In genomic region chr1:92956571-92957335, GRCm38 (mm10) we compare ENCODE assay signal across 8 mouse cellular contexts. TPM values are rescaled to one million over a fixed set of nuclear protein-coding genes. Genes with fewer than 3 reads are reported as not detected.
A peak's percentile ranks its signal among the peaks of the same experiment; 100 is the strongest.
DNase-seq lines count a peak whose midpoint lies in the region; ATAC-seq and TF ChIP-seq lines count a peak whose summit lies in the region.
"Not testable (repeated sequence)": the region's sequence is repeated elsewhere in the genome, so short reads cannot be mapped to it uniquely, and the experiment has no call there.

No protein-coding gene starts in this region.

- H3K9me3 ChIP-seq in CH12.LX (replicated peaks; ENCODE audit: low read length); hindbrain, embryonic 10.5 days; liver, embryonic 14.5 days (ENCODE audit: control insufficient read depth, low read length); neural tube, embryonic 12.5 days; stomach, postnatal 0 days (ENCODE audit: control insufficient read depth, low read length): not testable (repeated sequence)

- not testable (repeated sequence) for H3K36me3 ChIP-seq in CH12.LX (replicated peaks in 1 of 2; ENCODE audit: control insufficient read depth in 1 of 2, insufficient read depth in 1 of 2, low read length in 1 of 2); hindbrain, embryonic 10.5 days; liver, embryonic 14.5 days (replicated peaks; ENCODE audit: control insufficient read depth, insufficient read depth, low read depth); neural tube, embryonic 12.5 days; stomach, postnatal 0 days (ENCODE audit: control insufficient read depth, insufficient read depth, low read length)

- not testable (repeated sequence) for H3K27me3 ChIP-seq in CH12.LX (replicated peaks); hindbrain, embryonic 10.5 days (ENCODE audit: insufficient read depth, poor library complexity, severe bottlenecking); liver, embryonic 14.5 days (ENCODE audit: control insufficient read depth, insufficient read depth, low read length); neural tube, embryonic 12.5 days (replicated peaks); stomach, postnatal 0 days (ENCODE audit: control insufficient read depth, insufficient read depth, low read length)

- dilution Hi-C loops in CH12.LX (cut with MboI; ENCODE audit: extremely low pct_ligation_motif_present, extremely low pct_unique_long_range_greater_than_20kb, low sequenced_read_pairs) = not testable (repeated sequence)

- TF ChIP-seq RAD21 in CH12.LX (IDR thresholded peaks at IDR 0.05; ENCODE audit: low read depth, low read length) = peak; percentile 46

- H3K9ac ChIP-seq in CH12.LX (ENCODE audit: insufficient read depth, low read depth); liver, embryonic 14.5 days (replicated peaks); neural tube, embryonic 12.5 days; stomach, postnatal 0 days (ENCODE audit: low read length): not testable (repeated sequence)

- in situ Hi-C loops in CH12.LX (cut with MboI; ENCODE audit: low pct_ligation_motif_present, low pct_unique_long_range_greater_than_20kb, low sequenced_read_pairs) = loop anchor here (5.0 kb wide), 1 partner anchor 56 kb away; no protein-coding TSS in a partner anchor

- peak overlapping the region; percentile 55 for H3K4me2 ChIP-seq in CH12.LX (ENCODE audit: insufficient read depth, low read depth, poor library complexity, severe bottlenecking)
- H3K4me2 ChIP-seq in liver, embryonic 14.5 days (ENCODE audit: low read depth) = peak overlapping the region; percentile 41
- peak overlapping the region; percentile 35 for H3K4me2 ChIP-seq in neural tube, embryonic 12.5 days (replicated peaks)
- peak overlapping the region; percentile 29 for H3K4me2 ChIP-seq in stomach, postnatal 0 days (replicated peaks; ENCODE audit: low read depth)

- H3K79me2 ChIP-seq in CH12.LX (replicated peaks; ENCODE audit: control insufficient read depth, extremely low read depth, insufficient read depth, poor library complexity, severe bottlenecking) = not testable (repeated sequence)

- H3K4me1 ChIP-seq in CH12.LX (ENCODE audit: control insufficient read depth in 1 of 2, insufficient read depth in 2 of 2) = peaks cover 7 to 22% of the 10 kb centered on the region in 2 experiments
- not testable (repeated sequence) for H3K4me1 ChIP-seq in hindbrain, embryonic 10.5 days (replicated peaks); liver, embryonic 14.5 days (replicated peaks; ENCODE audit: control insufficient read depth in 2 of 2, insufficient read depth in 2 of 2, low read length in 1 of 2); neural tube, embryonic 12.5 days; stomach, postnatal 0 days (replicated peaks; ENCODE audit: control insufficient read depth, insufficient read depth)

- H3K27ac ChIP-seq in CH12.LX (ENCODE audit: insufficient read depth, low read depth); liver, embryonic 14.5 days; neural tube, embryonic 12.5 days; stomach, postnatal 0 days (replicated peaks): not testable (repeated sequence)
- H3K27ac ChIP-seq in hindbrain, embryonic 10.5 days = 0 out of 2 replicates have a peak overlapping the region, but pooled peaks have one; percentile 5

- DNase-seq in CH12.LX (ENCODE audit: extremely low read depth); hindbrain, embryonic 10.5 days (ENCODE audit: low spot score); liver, embryonic 14.5 days (ENCODE audit: low read depth in 3 of 3, low spot score in 3 of 3); stomach, postnatal 0 days (ENCODE audit: low spot score): not testable (repeated sequence)
- peak; percentile 67 for DNase-seq in cerebellum, adult 8-10 months
- DNase-seq in frontal cortex, postnatal 14 days (ENCODE audit: low spot score in 2 of 2) = peak; percentile 60 to 75
- peak; percentile 50 to 86 for DNase-seq in layer of hippocampus, adult 18-20 months (ENCODE audit: low spot score in 2 of 2)

- TF ChIP-seq CTCF in CH12.LX (conservative IDR thresholded peaks at IDR 0.05 in 1 of 2, IDR thresholded peaks at IDR 0.05 in 1 of 2; ENCODE audit: low read depth in 2 of 2, low read length in 2 of 2) = peak; percentile 17 to 61; a peak in 3 of 4 replicates
- TF ChIP-seq CTCF in liver, embryonic 14.5 days (IDR thresholded peaks at IDR 0.05; ENCODE audit: low read depth) = peak; percentile 76
- TF ChIP-seq CTCF in stomach, postnatal 0 days (IDR thresholded peaks at IDR 0.05; ENCODE audit: low read depth) = peak; percentile 73

- TF ChIP-seq POLR2A in CH12.LX (IDR thresholded peaks at IDR 0.05; ENCODE audit: low read depth, low read length) = not testable (repeated sequence)

- WGBS in hindbrain, embryonic 10.5 days = 11% methylated on average over 11 of the region's 11 CpGs
- 3% methylated on average over 11 of the region's 11 CpGs for WGBS in liver, embryonic 14.5 days (ENCODE audit: insufficient replicate concordance)
- 11% methylated on average over 11 of the region's 11 CpGs for WGBS in neural tube, embryonic 12.5 days
- 3% methylated on average over 11 of the region's 11 CpGs for WGBS in stomach, postnatal 0 days

- ATAC-seq in liver, embryonic 14.5 days (ENCODE audit: insufficient read depth) = peak; percentile 50; the same call in 1 of the 2 replicates
- not testable (repeated sequence) for ATAC-seq in neural tube, embryonic 12.5 days (ENCODE audit: low FRiP score, low read depth); stomach, postnatal 0 days (ENCODE audit: low FRiP score, low TSS enrichment)

- not testable (repeated sequence) for TF ChIP-seq EP300 in CH12.LX (IDR thresholded peaks at IDR 0.05; ENCODE audit: low read length); liver, embryonic 14.5 days (IDR thresholded peaks at IDR 0.05; ENCODE audit: low read depth); stomach, postnatal 0 days (optimal IDR thresholded peaks at IDR 0.05)

- H3K4me3 ChIP-seq in CH12.LX (replicated peaks in 1 of 3; ENCODE audit: low read depth in 2 of 3, low read length in 2 of 3, poor library complexity in 1 of 3); neural tube, embryonic 12.5 days; stomach, postnatal 0 days (ENCODE audit: low read depth, low read length): not testable (repeated sequence)
- H3K4me3 ChIP-seq in hindbrain, embryonic 10.5 days = peak overlapping the region; percentile 35
- peak overlapping the region in 1 of 2 experiments; percentile 16; a peak in 2 of 4 replicates for H3K4me3 ChIP-seq in liver, embryonic 14.5 days (ENCODE audit: insufficient read depth in 1 of 2, low read depth in 2 of 2, low read length in 2 of 2)

RNA-seq across cellular contexts. Expression of gene Gpr35, which starts 6.1 kb away (rescaled TPM):
- total RNA-seq in CH12.LX (2012; rRNA removed) = 0.21 and 0.42 TPM in 2 replicates
- total RNA-seq in CH12.LX (2014; rRNA removed) = 0.43 and 0.44 TPM in 2 replicates
- polyA plus RNA-seq in CH12.LX (2012; ENCODE audit: insufficient read length, low read depth) = 1.7 and 2.0 TPM in 2 replicates
- polyA plus RNA-seq in hindbrain, embryonic 10.5 days (2016; fragmentation: Nextera tagmentation; extraction: Ambion mirVana) = 0.05 and 0.51 TPM in 2 replicates
- total RNA-seq in layer of hippocampus, adult 18-20 months (2021) = under 1 TPM; 0.52 to 0.71 TPM
- polyA plus RNA-seq in liver, embryonic 14.5 days (2012; rRNA removed) = 0.40 and 0.48 TPM in 2 replicates
- 0.57 and 0.76 TPM in 2 replicates for polyA plus RNA-seq in liver, embryonic 14.5 days (2014; fragmentation: Nextera tagmentation; extraction: Ambion mirVana)
- 0.38 TPM in 2 replicates for polyA plus RNA-seq in neural tube, embryonic 12.5 days (2016; fragmentation: Nextera tagmentation; extraction: Ambion mirVana)
- 3.7 and 4.1 TPM in 2 replicates for polyA plus RNA-seq in stomach, postnatal 0 days (2015; fragmentation: Nextera tagmentation; extraction: Ambion mirVana)

RNA-seq across cellular contexts. Expression of gene Capn10, which starts 22.6 kb away (rescaled TPM):
- total RNA-seq in CH12.LX (2012; rRNA removed) (13.2 and 15.9 TPM in 2 replicates), CH12.LX (2014; rRNA removed) (12.9 and 16.1 TPM in 2 replicates)
- 11.6 and 11.9 TPM in 2 replicates for polyA plus RNA-seq in CH12.LX (2012; ENCODE audit: insufficient read length, low read depth)
- 44.6 and 53.0 TPM in 2 replicates for polyA plus RNA-seq in hindbrain, embryonic 10.5 days (2016; fragmentation: Nextera tagmentation; extraction: Ambion mirVana)
- 10 to 100 TPM; 42.4 to 43.2 TPM for total RNA-seq in layer of hippocampus, adult 18-20 months (2021)
- polyA plus RNA-seq in liver, embryonic 14.5 days (2012; rRNA removed) = 7.4 and 8.8 TPM in 2 replicates
- 8.1 and 9.1 TPM in 2 replicates for polyA plus RNA-seq in liver, embryonic 14.5 days (2014; fragmentation: Nextera tagmentation; extraction: Ambion mirVana)
- 54.8 and 60.0 TPM in 2 replicates for polyA plus RNA-seq in neural tube, embryonic 12.5 days (2016; fragmentation: Nextera tagmentation; extraction: Ambion mirVana)
- polyA plus RNA-seq in stomach, postnatal 0 days (2015; fragmentation: Nextera tagmentation; extraction: Ambion mirVana) = 21.2 and 23.3 TPM in 2 replicates

RNA-seq across cellular contexts. Expression of gene Rnpepl1, which starts 46.2 kb away (rescaled TPM):
- total RNA-seq in CH12.LX (2012; rRNA removed) (13.8 and 14.6 TPM in 2 replicates), CH12.LX (2014; rRNA removed) (4.5 and 5.1 TPM in 2 replicates)
- polyA plus RNA-seq in CH12.LX (2012; ENCODE audit: insufficient read length, low read depth) = 12.7 and 20.2 TPM in 2 replicates
- 27.3 and 27.5 TPM in 2 replicates for polyA plus RNA-seq in hindbrain, embryonic 10.5 days (2016; fragmentation: Nextera tagmentation; extraction: Ambion mirVana)
- 10 to 100 TPM; 32.5 to 33.6 TPM for total RNA-seq in layer of hippocampus, adult 18-20 months (2021)
- 10.7 and 15.3 TPM in 2 replicates for polyA plus RNA-seq in liver, embryonic 14.5 days (2012; rRNA removed)
- 8.7 and 10.7 TPM in 2 replicates for polyA plus RNA-seq in liver, embryonic 14.5 days (2014; fragmentation: Nextera tagmentation; extraction: Ambion mirVana)
- 37.5 and 40.3 TPM in 2 replicates for polyA plus RNA-seq in neural tube, embryonic 12.5 days (2016; fragmentation: Nextera tagmentation; extraction: Ambion mirVana)
- polyA plus RNA-seq in stomach, postnatal 0 days (2015; fragmentation: Nextera tagmentation; extraction: Ambion mirVana) = 36.7 and 42.7 TPM in 2 replicates

RNA-seq across cellular contexts. Expression of gene Aqp12, which starts 49.4 kb away (rescaled TPM):
- total RNA-seq in CH12.LX (2012; rRNA removed) (not detected in 2 replicates), CH12.LX (2014; rRNA removed) (not detected in 2 replicates)
- polyA plus RNA-seq in CH12.LX (2012; ENCODE audit: insufficient read length, low read depth) = not detected in 2 replicates
- not detected in 2 replicates for polyA plus RNA-seq in hindbrain, embryonic 10.5 days (2016; fragmentation: Nextera tagmentation; extraction: Ambion mirVana)
- total RNA-seq in layer of hippocampus, adult 18-20 months (2021) = not detected
- not detected in 2 replicates for polyA plus RNA-seq in liver, embryonic 14.5 days (2012; rRNA removed)
- polyA plus RNA-seq in liver, embryonic 14.5 days (2014; fragmentation: Nextera tagmentation; extraction: Ambion mirVana) = not detected in 2 replicates
- not detected in 2 replicates for polyA plus RNA-seq in neural tube, embryonic 12.5 days (2016; fragmentation: Nextera tagmentation; extraction: Ambion mirVana)
- 0.12 TPM in 1 of 2 replicates, not detected in the other for polyA plus RNA-seq in stomach, postnatal 0 days (2015; fragmentation: Nextera tagmentation; extraction: Ambion mirVana)

RNA-seq across cellular contexts. Expression of gene Dusp28, which starts 50.0 kb away (rescaled TPM):
- total RNA-seq in CH12.LX (2012; rRNA removed) = 3.4 and 3.6 TPM in 2 replicates
- 3.2 and 4.6 TPM in 2 replicates for total RNA-seq in CH12.LX (2014; rRNA removed)
- 2.6 and 3.6 TPM in 2 replicates for polyA plus RNA-seq in CH12.LX (2012; ENCODE audit: insufficient read length, low read depth)
- 10.8 and 11.1 TPM in 2 replicates for polyA plus RNA-seq in hindbrain, embryonic 10.5 days (2016; fragmentation: Nextera tagmentation; extraction: Ambion mirVana)
- total RNA-seq in layer of hippocampus, adult 18-20 months (2021) = 10 to 100 TPM; 16.0 to 17.9 TPM
- 5.2 and 6.4 TPM in 2 replicates for polyA plus RNA-seq in liver, embryonic 14.5 days (2012; rRNA removed)
- polyA plus RNA-seq in liver, embryonic 14.5 days (2014; fragmentation: Nextera tagmentation; extraction: Ambion mirVana) = 4.4 and 5.4 TPM in 2 replicates
- 13.1 and 13.4 TPM in 2 replicates for polyA plus RNA-seq in neural tube, embryonic 12.5 days (2016; fragmentation: Nextera tagmentation; extraction: Ambion mirVana)
- polyA plus RNA-seq in stomach, postnatal 0 days (2015; fragmentation: Nextera tagmentation; extraction: Ambion mirVana) = 16.0 and 17.5 TPM in 2 replicates
